Mouse (Mus musculus) right cerebral cortex, adult 18-20 months (tissue): ENCODE data around the gene Gm39115.
A peak's percentile ranks its signal among the peaks of the same experiment; 100 is the strongest.

ENCODE experiments used
- DNase-seq: peaks from one replicate; pipeline ENCODE4 v3.0.0; 2022; ENCODE audit warnings: mixed read lengths

Gene Gm39115

GRCm38 (mm10) chr7:142095183-142095931, 40.5 kb downstream of the Gm39115 start, which contains the start of gene Dusp8:
Dusp8 (minus strand) TSS chr7:142095843.
- DNase-seq = peak; percentile 97

GRCm38 (mm10) chr7:142094301-142095143, 41.3 kb downstream of the Gm39115 start:
- peak; percentile 84 for DNase-seq

GRCm38 (mm10) chr7:142093696-142094240, 42.1 kb downstream of the Gm39115 start:
- no peak for DNase-seq

- no peak for DNase-seq
Observed at GRCm38 (mm10) chr7:142092991-142093390, 42.8 kb downstream of the Gm39115 start.

GRCm38 (mm10) chr7:142091848-142092247, 44.0 kb downstream of the Gm39115 start:
- peak; percentile 66 for DNase-seq

GRCm38 (mm10) chr7:142089648-142090447, 46.0 kb downstream of the Gm39115 start:
- no peak for DNase-seq

- peak; percentile 72 for DNase-seq
Observed at GRCm38 (mm10) chr7:142088886-142089285, 46.9 kb downstream of the Gm39115 start.

- no peak for DNase-seq
Observed at GRCm38 (mm10) chr7:142087069-142087652, 48.7 kb downstream of the Gm39115 start.

GRCm38 (mm10) chr7:142086159-142086905, 49.5 kb downstream of the Gm39115 start:
- no peak for DNase-seq
